Mouse (Mus musculus) layer of hippocampus, postnatal 14 days (tissue): ENCODE data around the gene Vav3. TPM values are rescaled to one million over a fixed set of nuclear protein-coding genes. Genes with fewer than 3 reads are reported as not detected.

Source experiments
- DNase-seq, 2 experiments: peaks; one replicate each; pipeline ENCODE4 v3.0.0; 2021 to 2022; ENCODE audit warnings: low spot score in 2 of 2, mixed read lengths in 1 of 2
- total RNA-seq, 2 experiments: library from RNA; stranded (reverse); gene quantifications; 2 replicates each; pipeline ENCODE4 v1.2.3; 2021

The Vav3 gene
- total RNA-seq, 2 experiments from 2014 or later = 8.8 to 9.0 TPM

- no peak for DNase-seq
Observed at GRCm38 (mm10) chr3:109672925-109673324, 332.5 kb downstream of the Vav3 start.

GRCm38 (mm10) chr3:109680281-109680680, 339.8 kb downstream of the Vav3 start:
- peak in 1 of 2 experiments; percentile 16 for DNase-seq

GRCm38 (mm10) chr3:109681863-109682262, 341.4 kb downstream of the Vav3 start:
- DNase-seq = no peak

GRCm38 (mm10) chr3:109683608-109684295, 343.3 kb downstream of the Vav3 start:
- DNase-seq = peak in 1 of 2 experiments; percentile 14

- DNase-seq = no peak
Observed at GRCm38 (mm10) chr3:109690566-109690965, 350.1 kb downstream of the Vav3 start.

GRCm38 (mm10) chr3:109692613-109693012, 352.2 kb downstream of the Vav3 start:
- no peak for DNase-seq

- no peak for DNase-seq
Observed at GRCm38 (mm10) chr3:109701301-109701700, 360.8 kb downstream of the Vav3 start.

- DNase-seq = peak; percentile 12 to 65
Observed at GRCm38 (mm10) chr3:109707786-109708460, 367.5 kb downstream of the Vav3 start.

GRCm38 (mm10) chr3:109711751-109712150, 371.3 kb downstream of the Vav3 start:
- DNase-seq = no peak

- no peak for DNase-seq
Observed at GRCm38 (mm10) chr3:109714476-109714875, 374.0 kb downstream of the Vav3 start.

- DNase-seq = no peak
Observed at GRCm38 (mm10) chr3:109721753-109722152, 381.3 kb downstream of the Vav3 start.

GRCm38 (mm10) chr3:109726776-109727175, 386.3 kb downstream of the Vav3 start:
- no peak for DNase-seq

GRCm38 (mm10) chr3:109731592-109732230, 391.3 kb downstream of the Vav3 start:
- peak in 1 of 2 experiments; percentile 43 for DNase-seq

GRCm38 (mm10) chr3:109732327-109733182, 392.1 kb downstream of the Vav3 start:
- peak in 1 of 2 experiments; percentile 57 for DNase-seq

Other genes with a start within 250 kb of the Vav3 start
- 1 to 10 TPM; 4.1 to 4.3 TPM for gene Slc25a24, start 217.5 kb upstream of the Vav3 start, total RNA-seq